ENCODE assay signal across 7 mouse cellular contexts in genomic region chr4:132211091-132211942, GRCm38 (mm10). TPM values are rescaled to one million over a fixed set of nuclear protein-coding genes. Genes with fewer than 3 reads are reported as not detected.
A peak's percentile ranks its signal among the peaks of the same experiment; 100 is the strongest.
DNase-seq lines count a peak whose midpoint lies in the region; ATAC-seq and TF ChIP-seq lines count a peak whose summit lies in the region.

No protein-coding gene starts in this region.

- H3K9me3 ChIP-seq in ES-E14 (ENCODE audit: control insufficient read depth, insufficient read depth, low read depth, low read length), result no peaks in the 10 kb centered on the region
- H3K9me3 ChIP-seq in heart, postnatal 0 days (replicated peaks; ENCODE audit: control insufficient read depth, low read length), result no peaks in the 10 kb centered on the region
- no peaks in the 10 kb centered on the region for H3K9me3 ChIP-seq in limb, embryonic 11.5 days (ENCODE audit: control insufficient read depth, low read length)
- no peaks in the 10 kb centered on the region for H3K9me3 ChIP-seq in midbrain, embryonic 16.5 days (replicated peaks; ENCODE audit: control insufficient read depth, low read length, poor library complexity, severe bottlenecking)
- H3K9me3 ChIP-seq in stomach, postnatal 0 days (ENCODE audit: control insufficient read depth, low read length), result no peaks in the 10 kb centered on the region

- H3K9ac ChIP-seq in ES-E14 (ENCODE audit: insufficient read depth, low read depth, low read length, poor library complexity, severe bottlenecking), result peak overlapping the region; percentile 99
- H3K9ac ChIP-seq in heart, postnatal 0 days (replicated peaks; ENCODE audit: low read depth, low read length), result peak overlapping the region; percentile 98
- peak overlapping the region; percentile 100 for H3K9ac ChIP-seq in limb, embryonic 11.5 days (ENCODE audit: low read length)
- H3K9ac ChIP-seq in midbrain, embryonic 16.5 days (ENCODE audit: low read depth, low read length), result peak overlapping the region; percentile 99
- peak overlapping the region; percentile 98 for H3K9ac ChIP-seq in stomach, postnatal 0 days (ENCODE audit: low read length)

- no peak for DNase-seq in ES-E14 (ENCODE audit: low read depth, low spot score)
- peak; percentile 52 for DNase-seq in adrenal gland, adult 2 months
- DNase-seq in heart, postnatal 0 days (ENCODE audit: low spot score), result no peak
- peak; percentile 56 for DNase-seq in limb, embryonic 11.5 days (ENCODE audit: low spot score)
- DNase-seq in stomach, postnatal 0 days (ENCODE audit: low spot score), result peak; percentile 44

- H3K4me2 ChIP-seq in heart, postnatal 0 days (ENCODE audit: low read depth, low read length), result peak overlapping the region; percentile 90
- H3K4me2 ChIP-seq in limb, embryonic 11.5 days (ENCODE audit: low read depth, severe bottlenecking), result peak overlapping the region; percentile 89
- H3K4me2 ChIP-seq in midbrain, embryonic 16.5 days (ENCODE audit: low read length), result peak overlapping the region; percentile 78
- peak overlapping the region; percentile 94 for H3K4me2 ChIP-seq in stomach, postnatal 0 days (replicated peaks; ENCODE audit: low read depth)

- H3K27me3 ChIP-seq in heart, postnatal 0 days (ENCODE audit: control insufficient read depth, insufficient read depth, low read length), result no peaks in the 10 kb centered on the region
- no peaks in the 10 kb centered on the region for H3K27me3 ChIP-seq in limb, embryonic 11.5 days (ENCODE audit: control insufficient read depth, insufficient read depth, low read length)
- no peaks in the 10 kb centered on the region for H3K27me3 ChIP-seq in midbrain, embryonic 16.5 days (ENCODE audit: control insufficient read depth, insufficient read depth, low read depth, low read length)
- no peaks in the 10 kb centered on the region for H3K27me3 ChIP-seq in stomach, postnatal 0 days (ENCODE audit: control insufficient read depth, insufficient read depth, low read length)

- H3K27ac ChIP-seq in ES-E14 (ENCODE audit: insufficient read depth, low read depth, low read length, poor library complexity, severe bottlenecking), result peak overlapping the region; percentile 87
- H3K27ac ChIP-seq in embryonic fibroblast, embryonic 13.5 days (ENCODE audit: insufficient read depth, low read length), result peak overlapping the region; percentile 71
- peak overlapping the region; percentile 92 for H3K27ac ChIP-seq in heart, postnatal 0 days (ENCODE audit: low read depth)
- peak overlapping the region; percentile 87 for H3K27ac ChIP-seq in limb, embryonic 11.5 days (replicated peaks; ENCODE audit: low read depth, low read length)
- H3K27ac ChIP-seq in midbrain, embryonic 16.5 days (ENCODE audit: low read length), result peak overlapping the region; percentile 96
- H3K27ac ChIP-seq in stomach, postnatal 0 days (replicated peaks), result peak overlapping the region; percentile 97

- H3K4me1 ChIP-seq in ES-E14 (ENCODE audit: control insufficient read depth in 2 of 2, insufficient read depth in 2 of 2, low read length in 2 of 2, poor library complexity in 1 of 2), result peaks cover 2% of the 10 kb centered on the region in 2 experiments; a peak in 2 of 4 replicates
- peaks cover 4% of the 10 kb centered on the region for H3K4me1 ChIP-seq in embryonic fibroblast, embryonic 13.5 days (ENCODE audit: control insufficient read depth, insufficient read depth, low read length)
- H3K4me1 ChIP-seq in heart, postnatal 0 days (ENCODE audit: control insufficient read depth, insufficient read depth), result peaks cover 13% of the 10 kb centered on the region
- peaks cover 7% of the 10 kb centered on the region for H3K4me1 ChIP-seq in limb, embryonic 11.5 days (ENCODE audit: control insufficient read depth, insufficient read depth, low read length)
- H3K4me1 ChIP-seq in midbrain, embryonic 16.5 days (ENCODE audit: control insufficient read depth, insufficient read depth, low read length), result peaks cover 29% of the 10 kb centered on the region
- peaks cover 4% of the 10 kb centered on the region; the same call in 1 of the 2 replicates for H3K4me1 ChIP-seq in stomach, postnatal 0 days (replicated peaks; ENCODE audit: control insufficient read depth, insufficient read depth)

- no peak for TF ChIP-seq EP300 in heart, postnatal 0 days (IDR thresholded peaks at IDR 0.05; ENCODE audit: low read depth)
- no peak for TF ChIP-seq EP300 in stomach, postnatal 0 days (optimal IDR thresholded peaks at IDR 0.05)

- TF ChIP-seq POLR2A in embryonic fibroblast, embryonic 13.5 days (IDR thresholded peaks at IDR 0.05; ENCODE audit: low read depth, low read length), result no peak

- peak overlapping the region; percentile 89 to 93 for H3K4me3 ChIP-seq in ES-E14 (ENCODE audit: insufficient read depth in 1 of 2, low read depth in 1 of 2, low read length in 2 of 2, poor library complexity in 1 of 2, severe bottlenecking in 1 of 2)
- H3K4me3 ChIP-seq in embryonic fibroblast, embryonic 13.5 days (ENCODE audit: insufficient read depth, low read length), result peak overlapping the region; percentile 99
- peak overlapping the region; percentile 88 for H3K4me3 ChIP-seq in heart, postnatal 0 days (ENCODE audit: low read depth, low read length)
- H3K4me3 ChIP-seq in limb, embryonic 11.5 days (ENCODE audit: low read depth, low read length), result peak overlapping the region; percentile 100
- H3K4me3 ChIP-seq in midbrain, embryonic 16.5 days (ENCODE audit: low read depth, low read length), result peak overlapping the region; percentile 93
- peak overlapping the region; percentile 95 for H3K4me3 ChIP-seq in stomach, postnatal 0 days (ENCODE audit: low read depth, low read length)

- TF ChIP-seq CTCF in embryonic fibroblast, embryonic 13.5 days (IDR thresholded peaks at IDR 0.05; ENCODE audit: borderline replicate concordance, insufficient read depth, low read length), result no peak
- no peak for TF ChIP-seq CTCF in heart, postnatal 0 days (IDR thresholded peaks at IDR 0.05; ENCODE audit: low read depth)
- no peak for TF ChIP-seq CTCF in stomach, postnatal 0 days (IDR thresholded peaks at IDR 0.05; ENCODE audit: low read depth)

- ATAC-seq in heart, postnatal 0 days (ENCODE audit: insufficient read depth, low read depth), result peak; percentile 66
- ATAC-seq in limb, embryonic 11.5 days (ENCODE audit: insufficient number of reproducible peaks, low FRiP score, low TSS enrichment, low read depth), result peak; percentile 71
- ATAC-seq in midbrain, embryonic 16.5 days, result peak; percentile 87
- peak; percentile 66 for ATAC-seq in stomach, postnatal 0 days (ENCODE audit: low FRiP score, low TSS enrichment)

- WGBS in heart, postnatal 0 days, result under 1% methylated on average over 80 of the region's 89 CpGs
- under 1% methylated on average over 88 of the region's 89 CpGs for WGBS in limb, embryonic 11.5 days
- under 1% methylated on average over 78 of the region's 89 CpGs for WGBS in midbrain, embryonic 16.5 days
- under 1% methylated on average over 60 of the region's 89 CpGs for WGBS in stomach, postnatal 0 days

- H3K36me3 ChIP-seq in ES-E14 (ENCODE audit: control insufficient read depth, insufficient read depth, low read length, poor library complexity, severe bottlenecking), result peaks cover 6% of the 10 kb centered on the region; the same call in 1 of the 2 replicates
- peaks cover 21% of the 10 kb centered on the region for H3K36me3 ChIP-seq in heart, postnatal 0 days (replicated peaks; ENCODE audit: control insufficient read depth, insufficient read depth, low read length)
- H3K36me3 ChIP-seq in limb, embryonic 11.5 days (ENCODE audit: control insufficient read depth, insufficient read depth, low read length), result peaks cover 10% of the 10 kb centered on the region
- H3K36me3 ChIP-seq in midbrain, embryonic 16.5 days (ENCODE audit: control insufficient read depth, insufficient read depth, low read length), result peaks cover 2% of the 10 kb centered on the region; the same call in 1 of the 2 replicates
- H3K36me3 ChIP-seq in stomach, postnatal 0 days (ENCODE audit: control insufficient read depth, insufficient read depth, low read length), result no peaks in the 10 kb centered on the region

- in situ Hi-C loops in ES-E14 (cut with MboI; ENCODE audit: low sequenced_read_pairs in 2 of 2, unreplicated experiment in 2 of 2), result no loop called here

TF ChIP-seq in ES-E14, 5 proteins besides CTCF, POLR2A, EP300 and RAD21:
- TF ChIP-seq ZC3H11A (IDR thresholded peaks at IDR 0.05; ENCODE audit: borderline replicate concordance, low read depth, low read length) (no peak), CHD2 (IDR thresholded peaks at IDR 0.05; ENCODE audit: low read depth, low read length) (no peak), ZNF384 (IDR thresholded peaks at IDR 0.05; ENCODE audit: low read depth, low read length) (no peak), HCFC1 (IDR thresholded peaks at IDR 0.05; ENCODE audit: borderline replicate concordance, insufficient read depth, low read length) (no peak), MAFK (IDR thresholded peaks at IDR 0.05; ENCODE audit: insufficient read depth, low read depth, low read length) (no peak)

RNA-seq across cellular contexts. Expression of gene Ythdf2, which starts 0.8 kb away (rescaled TPM):
- total RNA-seq in ES-E14 (2012; rRNA removed), result 56.1 and 67.7 TPM in 2 replicates
- total RNA-seq in adrenal gland, adult 2 months (2021), result 10 to 100 TPM; 48.5 to 64.4 TPM
- 17.2 and 19.9 TPM in 2 replicates for polyA plus RNA-seq in adrenal gland, adult 2 months (2012; rRNA removed)
- polyA plus RNA-seq in embryonic fibroblast, embryonic 13.5 days (2011; ENCODE audit: insufficient read length, low read depth, missing spikeins), result 63.9 and 76.0 TPM in 2 replicates
- total RNA-seq in heart, postnatal 0 days (2014; rRNA removed; ENCODE audit: low replicate concordance), result 28.7 and 43.3 TPM in 2 replicates
- 48.1 and 52.4 TPM in 2 replicates for polyA plus RNA-seq in heart, postnatal 0 days (2015; fragmentation: Nextera tagmentation; extraction: Ambion mirVana)
- 162 and 179 TPM in 2 replicates for polyA plus RNA-seq in limb, embryonic 11.5 days (2014; fragmentation: Nextera tagmentation; extraction: Ambion mirVana)
- polyA plus RNA-seq in midbrain, embryonic 16.5 days (2015; fragmentation: Nextera tagmentation; extraction: Ambion mirVana), result 109 and 124 TPM in 2 replicates
- polyA plus RNA-seq in stomach, postnatal 0 days (2015; fragmentation: Nextera tagmentation; extraction: Ambion mirVana), result 52.6 and 53.8 TPM in 2 replicates

RNA-seq across cellular contexts. Expression of gene Gmeb1, which starts 50.1 kb away (rescaled TPM):
- total RNA-seq in ES-E14 (2012; rRNA removed), result 20.7 and 22.3 TPM in 2 replicates
- 10 to 100 TPM; 16.2 to 19.5 TPM for total RNA-seq in adrenal gland, adult 2 months (2021)
- 8.5 and 12.2 TPM in 2 replicates for polyA plus RNA-seq in adrenal gland, adult 2 months (2012; rRNA removed)
- 16.8 and 20.9 TPM in 2 replicates for polyA plus RNA-seq in embryonic fibroblast, embryonic 13.5 days (2011; ENCODE audit: insufficient read length, low read depth, missing spikeins)
- 7.6 and 12.4 TPM in 2 replicates for total RNA-seq in heart, postnatal 0 days (2014; rRNA removed; ENCODE audit: low replicate concordance)
- polyA plus RNA-seq in heart, postnatal 0 days (2015; fragmentation: Nextera tagmentation; extraction: Ambion mirVana), result 16.4 and 17.0 TPM in 2 replicates
- 43.9 and 48.3 TPM in 2 replicates for polyA plus RNA-seq in limb, embryonic 11.5 days (2014; fragmentation: Nextera tagmentation; extraction: Ambion mirVana)
- 40.0 and 41.1 TPM in 2 replicates for polyA plus RNA-seq in midbrain, embryonic 16.5 days (2015; fragmentation: Nextera tagmentation; extraction: Ambion mirVana)
- 11.2 and 11.4 TPM in 2 replicates for polyA plus RNA-seq in stomach, postnatal 0 days (2015; fragmentation: Nextera tagmentation; extraction: Ambion mirVana)

Comparison
In these comparisons a context has a peak if more than half of its experiments do, and no peak if none do; other contexts are left out.
1. DNase-seq: peak in adrenal gland, adult 2 months (single experiment), limb, embryonic 11.5 days (single experiment) and stomach, postnatal 0 days (single experiment); none in ES-E14 (single experiment) and heart, postnatal 0 days (single experiment).
2. Peak in every context shown above with its lines, with median percentiles within 50 percentile points of each other: H3K27ac ChIP-seq, H3K4me3 ChIP-seq, H3K9ac ChIP-seq, ATAC-seq and H3K4me2 ChIP-seq.